Mouse (Mus musculus): ENCODE measurements around the gene Srl. TPM values are rescaled to one million over a fixed set of nuclear protein-coding genes. Genes with fewer than 3 reads are reported as not detected.

Gene Srl
- polyA plus RNA-seq, 1 experiment from 2014 or later = 35.7 TPM

DNA sequence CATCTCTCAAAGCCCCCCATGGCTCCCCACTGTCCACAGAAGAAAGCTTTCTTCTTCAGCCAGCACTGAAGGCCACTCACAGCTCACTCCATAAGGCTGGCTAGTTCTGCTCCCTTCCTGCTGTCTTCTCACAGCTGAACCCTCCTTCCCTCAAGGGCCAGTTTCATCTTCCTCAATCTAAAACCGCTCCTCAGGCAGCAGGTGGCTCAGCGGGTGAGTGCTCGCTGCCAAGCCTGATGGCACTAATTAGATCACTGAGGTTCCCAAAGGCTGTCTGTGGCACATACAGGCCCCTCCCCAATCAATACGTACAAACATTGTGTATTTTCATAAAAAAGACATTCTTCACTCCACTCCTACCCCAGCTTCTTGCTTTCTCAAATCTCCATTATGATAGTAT lies 22.5 kb downstream of the Srl start:
- WGBS = 83% methylated on average over 4 of the region's 4 CpGs
- no peak overlapping the region for H3K27ac ChIP-seq (ENCODE audit: low read depth, low read length)
- H3K9ac ChIP-seq (ENCODE audit: low read length) = no peak overlapping the region
- H3K4me2 ChIP-seq (ENCODE audit: low read depth) = no peak overlapping the region
- DNase-seq (ENCODE audit: low spot score) = no peak
- no peaks in the 10 kb centered on the region for H3K4me1 ChIP-seq (ENCODE audit: control insufficient read depth, insufficient read depth, low read length)
- no peaks in the 10 kb centered on the region for H3K9me3 ChIP-seq (ENCODE audit: control insufficient read depth, low read length)
- ATAC-seq (ENCODE audit: insufficient read depth, low FRiP score, low TSS enrichment) = no peak
- H3K36me3 ChIP-seq (ENCODE audit: control insufficient read depth, insufficient read depth, low read length) = no peaks in the 10 kb centered on the region
- no peaks in the 10 kb centered on the region for H3K27me3 ChIP-seq (ENCODE audit: control insufficient read depth, insufficient read depth, low read length)
- no peak overlapping the region for H3K4me3 ChIP-seq (ENCODE audit: low read depth, low read length)

- Histone ChIP-seq H3K4me1 (ENCODE audit: control insufficient read depth, insufficient read depth, low read length) (no peaks in the 10 kb centered on the region), H3K27ac (ENCODE audit: low read depth, low read length) (no peak overlapping the region), H3K4me3 (ENCODE audit: low read depth, low read length) (no peak overlapping the region), H3K36me3 (ENCODE audit: control insufficient read depth, insufficient read depth, low read length) (no peaks in the 10 kb centered on the region), H3K27me3 (ENCODE audit: control insufficient read depth, insufficient read depth, low read length) (no peaks in the 10 kb centered on the region), H3K4me2 (ENCODE audit: low read depth) (no peak overlapping the region), H3K9ac (ENCODE audit: low read length) (no peak overlapping the region), H3K9me3 (ENCODE audit: control insufficient read depth, low read length) (no peaks in the 10 kb centered on the region)
- DNase-seq (ENCODE audit: low spot score) (no peak), ATAC-seq (ENCODE audit: insufficient read depth, low FRiP score, low TSS enrichment) (no peak)
- 68% methylated on average over 2 of the region's 2 CpGs for WGBS
Measured at GRCm38 (mm10) chr16:4517906-4518305, 23.7 kb downstream of the Srl start.

DNA sequence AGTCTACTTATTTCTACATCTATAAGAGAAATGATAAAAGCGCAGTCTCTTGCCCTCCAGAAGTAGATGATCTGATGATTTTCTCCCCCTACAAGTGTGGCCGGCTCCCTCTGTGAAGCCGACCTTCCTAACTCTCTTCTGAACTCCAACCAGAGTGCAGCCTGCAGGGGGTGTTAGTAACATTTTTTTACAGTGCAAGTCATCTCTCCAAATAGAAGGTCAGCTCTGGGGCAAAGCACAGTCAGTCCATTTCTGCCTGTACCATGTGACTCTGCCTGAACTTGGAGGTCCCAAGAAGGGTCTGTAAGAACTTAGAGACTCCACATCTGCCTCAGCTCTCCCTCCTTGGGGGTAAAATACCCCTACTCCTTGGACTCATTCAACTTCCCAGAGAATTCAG lies 27.2 kb downstream of the Srl start:
- Histone ChIP-seq H3K9ac (ENCODE audit: low read length) (no peak overlapping the region), H3K27ac (ENCODE audit: low read depth, low read length) (no peak overlapping the region), H3K36me3 (ENCODE audit: control insufficient read depth, insufficient read depth, low read length) (no peaks in the 10 kb centered on the region), H3K4me3 (ENCODE audit: low read depth, low read length) (no peak overlapping the region), H3K9me3 (ENCODE audit: control insufficient read depth, low read length) (no peaks in the 10 kb centered on the region), H3K4me1 (ENCODE audit: control insufficient read depth, insufficient read depth, low read length) (no peaks in the 10 kb centered on the region), H3K4me2 (ENCODE audit: low read depth) (no peak overlapping the region), H3K27me3 (ENCODE audit: control insufficient read depth, insufficient read depth, low read length) (no peaks in the 10 kb centered on the region)
- WGBS = 79% methylated on average over 3 of the region's 3 CpGs
- DNase-seq (ENCODE audit: low spot score) (no peak), ATAC-seq (ENCODE audit: insufficient read depth, low FRiP score, low TSS enrichment) (no peak)

- WGBS = 85% methylated on average over 3 of the region's 3 CpGs
- Histone ChIP-seq H3K27me3 (ENCODE audit: control insufficient read depth, insufficient read depth, low read length) (no peaks in the 10 kb centered on the region), H3K27ac (ENCODE audit: low read depth, low read length) (no peak overlapping the region), H3K4me1 (ENCODE audit: control insufficient read depth, insufficient read depth, low read length) (no peaks in the 10 kb centered on the region), H3K4me3 (ENCODE audit: low read depth, low read length) (no peak overlapping the region), H3K36me3 (ENCODE audit: control insufficient read depth, insufficient read depth, low read length) (no peaks in the 10 kb centered on the region), H3K9me3 (ENCODE audit: control insufficient read depth, low read length) (no peaks in the 10 kb centered on the region), H3K9ac (ENCODE audit: low read length) (no peak overlapping the region), H3K4me2 (ENCODE audit: low read depth) (no peak overlapping the region)
- DNase-seq (ENCODE audit: low spot score) (no peak), ATAC-seq (ENCODE audit: insufficient read depth, low FRiP score, low TSS enrichment) (no peak)
Measured at GRCm38 (mm10) chr16:4512661-4513438, 28.8 kb downstream of the Srl start.

- no peak for ATAC-seq (ENCODE audit: insufficient read depth, low FRiP score, low TSS enrichment)
- H3K4me2 ChIP-seq (ENCODE audit: low read depth) = no peak overlapping the region
- 84% methylated on average over 2 of the region's 2 CpGs for WGBS
- no peaks in the 10 kb centered on the region for H3K36me3 ChIP-seq (ENCODE audit: control insufficient read depth, insufficient read depth, low read length)
- H3K9me3 ChIP-seq (ENCODE audit: control insufficient read depth, low read length) = no peaks in the 10 kb centered on the region
- no peaks in the 10 kb centered on the region for H3K4me1 ChIP-seq (ENCODE audit: control insufficient read depth, insufficient read depth, low read length)
- no peaks in the 10 kb centered on the region for H3K27me3 ChIP-seq (ENCODE audit: control insufficient read depth, insufficient read depth, low read length)
- DNase-seq (ENCODE audit: low spot score) = no peak
- H3K27ac ChIP-seq (ENCODE audit: low read depth, low read length) = no peak overlapping the region
- no peak overlapping the region for H3K9ac ChIP-seq (ENCODE audit: low read length)
- no peak overlapping the region for H3K4me3 ChIP-seq (ENCODE audit: low read depth, low read length)
Measured at GRCm38 (mm10) chr16:4511371-4511770, 30.2 kb downstream of the Srl start.

- no peaks in the 10 kb centered on the region for H3K9me3 ChIP-seq (ENCODE audit: control insufficient read depth, low read length)
- H3K4me3 ChIP-seq (ENCODE audit: low read depth, low read length) = no peak overlapping the region
- H3K27ac ChIP-seq (ENCODE audit: low read depth, low read length) = no peak overlapping the region
- no peaks in the 10 kb centered on the region for H3K27me3 ChIP-seq (ENCODE audit: control insufficient read depth, insufficient read depth, low read length)
- no peak overlapping the region for H3K4me2 ChIP-seq (ENCODE audit: low read depth)
- no peak overlapping the region for H3K9ac ChIP-seq (ENCODE audit: low read length)
- H3K4me1 ChIP-seq (ENCODE audit: control insufficient read depth, insufficient read depth, low read length) = no peaks in the 10 kb centered on the region
- H3K36me3 ChIP-seq (ENCODE audit: control insufficient read depth, insufficient read depth, low read length) = no peaks in the 10 kb centered on the region
- DNase-seq (ENCODE audit: low spot score) (no peak), ATAC-seq (ENCODE audit: insufficient read depth, low FRiP score, low TSS enrichment) (no peak)
- 84% methylated on average over 3 of the region's 3 CpGs for WGBS
Measured at GRCm38 (mm10) chr16:4506181-4506580, 35.4 kb downstream of the Srl start.

GRCm38 (mm10) chr16:4503495-4503894 lies 38.1 kb downstream of the Srl start:
- Histone ChIP-seq H3K4me1 (ENCODE audit: control insufficient read depth, insufficient read depth, low read length) (no peaks in the 10 kb centered on the region), H3K27ac (ENCODE audit: low read depth, low read length) (no peak overlapping the region), H3K9me3 (ENCODE audit: control insufficient read depth, low read length) (no peaks in the 10 kb centered on the region), H3K4me2 (ENCODE audit: low read depth) (no peak overlapping the region), H3K4me3 (ENCODE audit: low read depth, low read length) (no peak overlapping the region), H3K9ac (ENCODE audit: low read length) (no peak overlapping the region), H3K36me3 (ENCODE audit: control insufficient read depth, insufficient read depth, low read length) (no peaks in the 10 kb centered on the region), H3K27me3 (ENCODE audit: control insufficient read depth, insufficient read depth, low read length) (no peaks in the 10 kb centered on the region)
- no peak for DNase-seq (ENCODE audit: low spot score)
- ATAC-seq (ENCODE audit: insufficient read depth, low FRiP score, low TSS enrichment) = no peak
- 95% methylated on average over 1 of the region's 1 CpGs for WGBS

DNA sequence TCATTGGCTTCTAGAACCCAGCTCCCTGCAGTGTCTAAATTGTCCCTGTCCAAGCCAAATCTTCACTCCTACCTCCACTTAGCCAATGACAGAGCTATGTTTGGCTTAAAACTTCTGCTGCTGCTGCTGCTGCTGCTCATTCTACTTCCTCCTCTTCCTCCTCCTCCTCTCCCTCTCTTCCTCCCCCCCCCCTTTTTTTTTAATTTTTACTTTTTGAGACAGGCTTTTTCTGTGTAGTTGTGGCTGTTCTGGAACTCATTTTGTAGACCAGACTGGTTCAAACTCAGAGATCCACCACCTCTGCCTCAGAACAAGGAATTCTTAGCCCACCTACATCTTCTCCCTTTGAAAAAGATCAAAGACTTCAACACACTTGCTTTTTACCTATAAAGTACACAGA lies 39.0 kb downstream of the Srl start:
- Histone ChIP-seq H3K27ac (ENCODE audit: low read depth, low read length) (no peak overlapping the region), H3K4me1 (ENCODE audit: control insufficient read depth, insufficient read depth, low read length) (no peaks in the 10 kb centered on the region), H3K27me3 (ENCODE audit: control insufficient read depth, insufficient read depth, low read length) (no peaks in the 10 kb centered on the region), H3K9me3 (ENCODE audit: control insufficient read depth, low read length) (no peaks in the 10 kb centered on the region), H3K4me3 (ENCODE audit: low read depth, low read length) (no peak overlapping the region), H3K36me3 (ENCODE audit: control insufficient read depth, insufficient read depth, low read length) (no peaks in the 10 kb centered on the region), H3K4me2 (ENCODE audit: low read depth) (no peak overlapping the region), H3K9ac (ENCODE audit: low read length) (no peak overlapping the region)
- no peak for DNase-seq (ENCODE audit: low spot score)
- no peak for ATAC-seq (ENCODE audit: insufficient read depth, low FRiP score, low TSS enrichment)

GRCm38 (mm10) chr16:4501703-4502102 lies 39.9 kb downstream of the Srl start:
- whole genome bisulfite sequencing = 94% methylated on average over 3 of the region's 3 CpGs
- Histone ChIP-seq H3K9ac (ENCODE audit: low read length) (no peak overlapping the region), H3K27me3 (ENCODE audit: control insufficient read depth, insufficient read depth, low read length) (no peaks in the 10 kb centered on the region), H3K9me3 (ENCODE audit: control insufficient read depth, low read length) (no peaks in the 10 kb centered on the region), H3K27ac (ENCODE audit: low read depth, low read length) (no peak overlapping the region), H3K4me3 (ENCODE audit: low read depth, low read length) (no peak overlapping the region), H3K4me1 (ENCODE audit: control insufficient read depth, insufficient read depth, low read length) (no peaks in the 10 kb centered on the region), H3K4me2 (ENCODE audit: low read depth) (no peak overlapping the region), H3K36me3 (ENCODE audit: control insufficient read depth, insufficient read depth, low read length) (no peaks in the 10 kb centered on the region)
- DNase-seq (ENCODE audit: low spot score) (no peak), ATAC-seq (ENCODE audit: insufficient read depth, low FRiP score, low TSS enrichment) (no peak)

All from neural tube, embryonic 11.5 days (tissue).